Mouse (Mus musculus) 3134 (cell line): ENCODE data around the gene Kdf1.
A peak's percentile ranks its signal among the peaks of the same experiment; 100 is the strongest.

Experiments used
- DNase-seq: peaks from one replicate; pipeline ENCODE4 v3.0.0-alpha.2; 2011; ENCODE audit warnings: low spot score; ENCODE audit not compliant: insufficient read length; ENCODE audit errors: extremely low read depth

Gene Kdf1

DNA sequence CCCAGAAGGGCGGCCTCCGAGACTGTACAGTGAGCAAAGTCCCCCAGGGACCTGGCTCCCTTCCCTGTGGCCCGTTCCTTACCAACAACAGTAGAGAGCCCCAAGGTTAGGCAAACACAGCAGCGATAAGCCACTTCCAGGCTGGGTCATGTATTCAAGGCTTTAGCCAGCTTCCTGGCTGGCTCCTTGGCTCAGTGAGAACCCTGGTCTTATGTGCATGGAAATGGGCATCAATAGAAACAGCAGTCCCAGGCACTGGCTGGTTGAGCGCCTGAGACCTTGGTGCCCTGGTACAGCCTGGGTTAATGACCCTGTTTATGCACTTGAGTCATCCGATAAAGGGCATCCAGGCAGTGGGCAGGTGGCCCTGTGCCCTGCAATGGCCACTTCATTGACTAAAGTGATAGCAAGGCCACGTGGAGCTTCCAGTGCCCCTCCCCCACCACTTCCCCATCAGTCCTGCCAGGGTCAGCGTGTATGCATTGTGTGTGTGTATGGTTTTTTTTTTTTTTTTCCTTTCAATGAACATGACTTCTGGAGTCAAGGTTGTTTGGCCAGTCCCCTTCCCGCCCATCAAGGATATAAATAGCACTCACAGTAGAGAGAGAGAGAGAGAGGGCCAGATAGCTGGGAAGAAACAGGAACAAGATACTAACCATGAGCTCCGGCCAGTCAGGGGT lies 34.1 kb downstream of the Kdf1 start, which contains the start of gene Nr0b2:
Gene Nr0b2, plus strand, starts transcription at position 609 of the 680 bp plus-strand sequence.
- DNase-seq, result no peak

DNA sequence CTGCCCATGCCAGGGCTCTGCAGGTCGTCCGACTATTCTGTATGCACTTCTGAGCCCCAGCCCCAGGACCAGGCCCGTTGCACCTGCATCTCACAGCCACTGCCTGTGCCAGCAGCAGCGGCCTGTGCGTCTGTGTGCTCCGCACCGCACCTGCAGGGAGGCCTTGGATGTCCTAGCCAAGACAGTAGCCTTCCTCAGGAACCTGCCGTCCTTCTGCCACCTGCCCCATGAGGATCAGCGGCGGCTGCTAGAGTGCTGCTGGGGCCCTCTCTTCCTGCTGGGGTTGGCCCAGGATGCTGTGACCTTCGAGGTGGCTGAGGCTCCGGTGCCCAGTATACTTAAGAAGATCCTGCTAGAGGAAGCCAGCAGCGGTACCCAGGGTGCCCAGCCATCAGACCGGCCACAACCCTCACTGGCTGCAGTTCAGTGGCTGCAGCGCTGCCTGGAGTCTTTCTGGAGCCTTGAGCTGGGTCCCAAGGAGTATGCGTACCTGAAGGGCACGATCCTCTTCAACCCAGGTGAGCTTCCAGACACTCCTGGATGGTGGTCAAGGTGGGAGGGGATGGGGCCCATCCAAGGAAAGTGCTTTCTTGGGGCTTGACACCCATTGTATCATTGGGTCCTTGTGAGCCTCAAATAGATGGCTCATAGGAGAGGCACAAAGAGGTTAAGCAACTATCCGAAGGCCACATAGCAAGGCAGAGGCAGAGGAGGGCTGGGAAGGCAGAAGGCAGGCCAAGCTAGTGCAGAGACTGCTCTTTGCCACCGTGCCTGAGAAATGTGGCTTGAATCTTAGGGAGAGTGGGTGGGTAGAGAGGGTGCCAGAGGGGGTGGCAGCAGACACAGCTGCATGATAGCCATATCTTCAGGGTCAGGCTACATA lies 34.9 kb downstream of the Kdf1 start:
- no peak for DNase-seq

DNA sequence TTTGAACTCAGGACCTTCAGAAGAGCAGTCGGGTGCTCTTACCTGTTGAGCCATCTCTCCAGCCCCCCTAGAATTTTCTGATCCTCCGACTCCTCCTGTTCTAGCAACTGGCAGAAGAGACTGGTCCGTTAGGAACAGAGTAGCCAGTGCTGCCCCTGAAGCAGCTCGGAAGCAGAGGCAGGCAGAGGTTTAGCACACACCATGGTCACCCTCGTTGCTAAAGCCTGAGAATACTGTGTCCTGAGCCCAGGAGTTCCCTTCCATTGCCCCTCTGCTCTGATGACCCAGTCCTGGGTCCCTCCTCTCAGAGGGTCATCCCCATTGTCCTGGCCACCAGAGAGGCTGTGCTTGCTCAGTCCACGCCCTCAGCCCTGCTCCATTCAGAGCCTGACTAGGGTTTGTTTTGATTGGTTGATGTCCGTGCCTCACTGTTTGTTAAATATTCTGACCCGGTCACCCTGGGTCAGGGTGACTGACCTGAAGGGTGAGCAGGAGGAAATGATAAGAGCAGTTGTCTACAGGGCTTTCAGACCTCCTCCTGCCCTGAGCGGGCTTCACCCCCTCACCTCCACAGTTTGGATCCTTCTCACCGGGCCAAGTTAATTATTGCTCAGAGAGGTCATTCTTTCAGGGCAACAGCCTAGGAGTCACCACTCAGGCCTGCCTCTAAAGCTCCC lies 38.4 kb downstream of the Kdf1 start:
- DNase-seq, result no peak

DNA sequence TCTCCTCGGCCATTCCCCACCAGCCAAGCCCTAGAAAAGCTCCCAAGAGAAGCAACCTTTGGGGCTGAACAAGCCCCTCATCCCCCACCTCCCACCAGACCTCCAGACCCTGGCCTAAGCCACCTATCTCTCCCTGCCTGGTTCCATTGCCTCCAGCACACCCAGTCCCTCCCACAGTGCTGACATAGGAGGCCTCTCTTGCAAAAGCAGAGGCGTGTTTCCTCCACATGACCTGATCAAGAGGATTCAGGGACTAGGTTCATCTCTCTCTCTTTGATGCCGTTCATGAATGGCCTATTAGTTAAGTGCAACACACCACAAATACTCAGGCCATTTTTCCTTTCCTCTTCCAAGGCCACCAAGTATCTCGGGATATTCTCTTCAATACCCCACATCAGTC lies 41.1 kb downstream of the Kdf1 start:
- DNase-seq, result no peak

DNA sequence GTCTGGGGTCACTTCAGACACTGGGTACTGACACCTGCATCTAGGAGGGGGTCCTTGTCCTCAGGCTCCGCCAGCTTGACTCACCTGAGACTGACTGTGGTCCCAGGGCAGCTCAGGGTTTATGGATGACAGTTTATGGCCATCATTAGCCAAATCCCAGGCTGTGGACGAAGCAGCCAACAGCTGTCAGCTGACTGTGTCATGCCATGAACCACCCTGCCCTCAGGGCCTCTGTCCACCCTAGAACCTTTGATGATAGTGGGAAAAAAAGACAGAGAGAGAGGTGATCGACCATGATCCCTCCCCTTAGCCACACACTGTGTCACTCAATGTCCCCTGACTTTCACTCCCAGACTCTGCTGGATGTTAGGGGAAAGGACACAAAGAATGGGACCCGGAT lies 42.9 kb downstream of the Kdf1 start:
- DNase-seq, result no peak

DNA sequence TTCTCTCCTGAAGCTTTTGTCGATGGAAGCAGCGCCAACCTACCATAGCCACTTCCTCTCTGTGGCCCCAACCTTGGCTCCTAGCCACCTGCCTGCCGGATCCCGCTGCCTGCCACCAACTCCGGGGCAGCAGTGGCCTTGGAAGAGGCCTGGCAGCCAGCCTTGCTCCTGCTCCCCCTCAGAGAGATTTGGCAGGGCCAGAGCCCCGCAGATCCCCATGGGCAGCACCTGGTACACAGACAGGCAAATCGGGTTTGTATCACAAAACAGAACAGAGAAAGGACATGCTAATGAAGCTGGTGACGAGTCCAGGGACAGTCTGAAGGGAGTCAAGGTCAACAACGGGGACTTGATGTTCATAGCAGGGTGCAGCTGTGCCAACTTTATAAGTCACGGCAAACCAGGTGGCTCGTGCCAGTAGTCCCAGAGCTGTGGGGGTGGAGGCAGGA lies 44.4 kb downstream of the Kdf1 start:
- DNase-seq, result peak; percentile 79

DNA sequence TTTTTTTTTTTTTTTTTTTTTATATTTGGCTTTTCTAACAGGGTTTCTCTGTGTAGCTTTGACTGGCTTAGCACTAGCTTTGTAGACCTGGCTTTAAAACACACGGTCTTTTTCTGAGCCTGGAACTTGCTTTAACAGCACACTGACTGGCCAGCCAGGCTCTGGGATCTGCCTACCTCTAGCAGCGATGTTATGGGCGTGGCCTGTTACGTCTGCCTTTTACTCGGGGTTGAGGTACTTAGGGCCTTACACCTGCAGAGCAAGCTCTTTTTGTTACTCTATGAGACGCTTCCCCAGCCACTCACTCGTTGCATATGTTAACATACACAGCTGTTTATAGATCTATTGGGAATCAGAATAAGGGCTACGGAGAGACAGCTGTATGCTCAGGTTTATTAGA lies 48.5 kb downstream of the Kdf1 start:
- DNase-seq, result no peak

DNA sequence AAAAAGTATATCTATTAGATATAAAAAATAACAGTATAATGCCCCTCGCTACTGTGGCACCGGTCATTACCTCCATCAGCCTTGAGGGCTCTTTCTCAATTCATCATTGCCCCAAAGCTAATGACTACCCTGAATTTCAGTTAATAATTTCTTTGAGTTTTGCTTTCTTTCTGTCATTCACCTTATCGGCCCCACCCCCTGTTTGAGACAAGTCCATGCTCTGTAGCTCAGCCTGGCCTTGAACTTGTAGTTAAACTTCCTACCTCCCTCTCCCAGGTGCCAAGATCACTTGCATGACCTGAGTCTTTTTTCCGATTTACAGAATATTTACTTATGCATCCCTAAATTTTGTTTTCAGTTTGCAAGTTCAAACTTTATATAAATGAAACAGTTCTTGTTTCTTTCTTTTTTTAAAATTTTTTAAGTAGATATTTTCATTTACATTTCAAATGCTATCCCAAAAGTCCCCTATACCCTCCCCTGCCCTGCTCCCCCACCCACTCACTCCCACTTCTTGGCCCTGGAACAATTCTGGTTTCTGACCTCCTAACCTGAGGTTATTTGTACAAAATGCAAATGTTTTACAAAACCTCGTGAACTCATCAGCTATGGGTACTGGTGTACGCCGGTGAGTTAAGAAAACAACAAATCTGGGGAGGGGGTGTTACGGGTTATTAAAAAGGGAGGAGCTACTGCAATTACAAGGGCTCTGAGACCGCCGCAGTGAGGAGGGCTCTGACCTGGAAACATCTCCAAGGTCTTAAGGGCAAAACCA lies 50.7 kb downstream of the Kdf1 start:
- DNase-seq, result no peak

DNA sequence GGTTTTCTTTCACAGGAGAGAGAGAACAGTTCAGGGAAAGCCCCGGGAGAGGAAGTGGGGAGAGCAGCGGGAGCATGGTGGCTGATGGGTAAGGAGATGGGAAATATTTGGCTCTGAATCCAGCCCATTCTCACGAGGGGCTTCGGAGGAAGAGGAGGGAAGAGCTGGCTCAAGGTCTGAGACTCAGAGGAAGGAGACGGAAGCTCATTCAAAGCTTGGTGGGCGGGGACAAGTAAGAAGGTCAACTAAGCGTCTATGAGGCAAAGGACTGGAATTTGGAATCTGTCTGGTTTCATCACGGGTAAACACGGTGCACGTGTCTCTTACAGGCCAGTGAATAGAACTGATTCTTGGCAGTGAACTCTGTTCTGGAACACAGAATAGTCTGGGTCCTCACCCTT lies 51.3 kb downstream of the Kdf1 start:
- peak; percentile 52 for DNase-seq

DNA sequence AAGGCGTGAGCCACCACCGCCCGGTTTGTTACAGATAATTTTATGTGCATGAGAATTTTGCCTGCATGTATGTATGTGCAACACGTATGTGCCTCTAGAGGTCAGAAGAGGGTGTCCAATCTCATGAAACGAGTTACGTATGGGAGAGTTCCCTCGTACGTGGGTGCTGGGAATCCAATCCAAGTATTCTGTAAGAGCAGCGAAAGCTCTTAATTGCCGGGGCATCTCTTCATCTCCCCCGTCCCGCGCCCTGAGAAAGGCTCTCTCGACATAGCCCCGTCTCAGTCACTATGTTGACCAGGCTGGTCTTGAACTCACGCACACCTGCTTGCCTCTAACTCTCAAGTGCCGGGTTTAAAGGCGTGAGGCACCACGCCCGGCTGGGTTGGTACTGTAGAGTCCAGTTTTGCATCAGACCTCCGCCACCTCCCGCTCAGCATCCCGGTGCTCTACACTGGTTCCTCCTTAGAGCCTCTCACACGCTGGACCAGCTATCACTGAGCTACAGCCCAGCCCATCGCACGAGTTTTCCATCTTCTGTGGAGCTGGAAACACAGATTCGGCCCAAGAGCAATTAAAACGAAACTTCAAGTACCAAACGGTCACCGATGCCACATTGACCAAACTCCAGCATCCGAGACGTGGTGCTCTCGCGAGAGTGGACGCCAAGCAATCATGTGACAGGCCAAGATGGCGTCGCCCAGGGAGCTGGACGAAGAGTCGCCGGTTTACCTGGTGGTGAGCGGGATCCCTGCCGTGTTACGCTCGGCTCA lies 55.5 kb downstream of the Kdf1 start, which contains the start of gene Gpatch3:
Gene Gpatch3, plus strand, starts transcription at position 676 of the 773 bp plus-strand sequence.
- DNase-seq, result peak; percentile 69

DNA sequence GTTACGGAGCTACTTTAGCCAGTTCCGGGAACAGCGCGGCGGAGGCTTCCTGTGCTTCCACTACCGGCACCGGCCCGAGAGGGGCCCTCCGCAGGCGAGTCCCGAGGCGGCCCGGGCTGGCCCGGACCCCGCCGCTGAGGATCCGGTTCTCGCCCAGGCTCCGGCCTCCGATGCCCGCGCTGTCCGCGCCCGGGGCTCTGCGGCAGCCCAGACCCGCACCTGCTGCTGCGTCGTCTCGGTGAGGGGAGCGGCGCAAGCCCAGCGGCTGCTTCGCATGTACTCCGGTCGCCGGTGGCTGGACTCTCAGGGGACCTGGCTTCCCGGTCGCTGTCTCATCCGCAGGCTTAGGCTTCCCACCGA lies 56.1 kb downstream of the Kdf1 start:
- DNase-seq, result no peak

DNA sequence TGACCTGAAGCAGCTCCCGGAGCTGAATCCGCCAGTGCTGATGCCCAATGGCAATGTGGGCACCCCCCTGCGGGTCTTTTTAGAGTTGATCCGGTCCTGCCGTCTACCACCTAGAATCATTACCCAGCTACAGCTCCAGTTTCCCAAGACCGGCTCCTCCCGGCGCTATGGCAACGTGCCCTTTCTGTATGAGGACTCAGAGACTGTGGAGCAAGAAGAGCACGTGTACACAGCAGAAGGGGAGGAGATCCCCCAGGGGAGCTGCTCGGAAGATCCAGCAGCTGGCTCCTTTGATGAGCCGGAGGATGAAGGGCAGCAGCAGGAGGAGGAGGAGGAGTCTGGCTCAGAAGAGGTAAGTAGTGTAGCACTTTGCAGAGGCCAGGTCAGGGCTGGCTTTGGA lies 59.2 kb downstream of the Kdf1 start:
- no peak for DNase-seq
